Mouse (Mus musculus): ENCODE results near the gene Grhl1. TPM values are rescaled to one million over a fixed set of nuclear protein-coding genes. Genes with fewer than 3 reads are reported as not detected.
"Not testable (repeated sequence)": the region's sequence is repeated elsewhere in the genome, so short reads cannot be mapped to it uniquely, and the experiment has no call there.

The Grhl1 gene
- 9.4 and 11.0 TPM in 2 replicates for polyA plus RNA-seq (2011; ENCODE audit: insufficient read depth, insufficient read length, low read depth, missing spikeins)

GRCm38 (mm10) chr12:24571523-24572392 lies at the start of gene Grhl1:
Gene Grhl1 (plus strand): TSS chr12:24572283.
- TF ChIP-seq POLR2A (IDR thresholded peaks at IDR 0.05; ENCODE audit: insufficient read depth, low read length) (peak; percentile 17), CTCF (IDR thresholded peaks at IDR 0.05; ENCODE audit: low read depth, low read length) (no peak)
- H3K4me1 ChIP-seq (ENCODE audit: control insufficient read depth, insufficient read depth, low read length): peaks cover 3% of the 10 kb centered on the region
- peak within 1 kb of the TSS; percentile 91 for H3K4me3 ChIP-seq (ENCODE audit: low read depth, low read length)
- H3K27me3 ChIP-seq (ENCODE audit: control insufficient read depth, insufficient read depth, low read length, poor library complexity, severe bottlenecking): 0 out of 2 replicates have a peak, but pooled peaks cover 2% of the 10 kb centered on the region
- no peaks in the 10 kb centered on the region for H3K9me3 ChIP-seq (replicated peaks; ENCODE audit: control insufficient read depth, insufficient read depth, low read length, poor library complexity, severe bottlenecking)
- H3K9ac ChIP-seq (ENCODE audit: low read depth, poor library complexity, severe bottlenecking): peak within 1 kb of the TSS; percentile 95
- no peak within 1 kb of the TSS for H3K27ac ChIP-seq (ENCODE audit: insufficient read depth, low read length)
- no peaks in the 10 kb centered on the region for H3K36me3 ChIP-seq (ENCODE audit: control insufficient read depth, insufficient read depth, low read length, poor library complexity, severe bottlenecking)

DNA sequence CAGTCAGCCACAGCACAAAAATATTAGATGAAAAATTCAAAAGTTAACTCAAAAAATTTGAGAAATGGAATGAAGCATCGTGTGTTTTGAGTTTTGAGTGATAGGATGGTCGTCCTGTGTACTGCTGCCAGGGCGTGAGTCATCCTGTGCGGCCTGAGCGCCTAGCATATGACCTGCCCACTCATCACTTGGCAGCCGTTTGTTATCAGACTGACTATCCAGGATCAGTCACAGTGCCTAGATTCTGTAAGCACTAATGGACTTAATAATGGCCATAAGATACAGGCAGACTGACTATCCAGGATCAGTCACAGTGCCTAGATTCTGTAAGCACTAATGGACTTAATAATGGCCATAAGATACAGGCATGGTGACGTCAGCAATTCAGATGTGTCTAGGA lies 47.0 kb upstream of the Grhl1 start:
- H3K9ac ChIP-seq (ENCODE audit: low read depth, poor library complexity, severe bottlenecking); H3K9me3 ChIP-seq (replicated peaks; ENCODE audit: control insufficient read depth, insufficient read depth, low read length, poor library complexity, severe bottlenecking); H3K4me1 ChIP-seq (ENCODE audit: control insufficient read depth, insufficient read depth, low read length); H3K27ac ChIP-seq (ENCODE audit: insufficient read depth, low read length); H3K36me3 ChIP-seq (ENCODE audit: control insufficient read depth, insufficient read depth, low read length, poor library complexity, severe bottlenecking); H3K4me3 ChIP-seq (ENCODE audit: low read depth, low read length); H3K27me3 ChIP-seq (ENCODE audit: control insufficient read depth, insufficient read depth, low read length, poor library complexity, severe bottlenecking): not testable (repeated sequence)

DNA sequence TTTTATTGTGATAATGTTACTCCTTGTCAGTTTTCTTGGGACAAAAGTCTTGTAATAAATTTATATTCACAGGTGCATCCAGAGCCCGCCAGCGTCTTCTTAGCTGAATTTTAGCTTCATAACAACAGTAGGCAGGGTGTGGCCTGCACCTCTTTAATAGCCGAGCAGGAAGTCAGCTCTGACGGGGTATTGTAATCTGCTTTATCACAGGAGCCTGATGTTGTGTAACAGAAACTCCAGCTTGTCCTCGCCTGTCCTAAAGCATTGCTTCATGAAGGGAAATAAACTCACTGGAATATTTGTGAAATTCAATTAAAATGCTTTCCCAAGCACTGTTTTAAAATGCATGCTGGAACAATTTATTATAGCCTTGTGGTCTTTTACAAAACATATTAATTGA lies 35.7 kb upstream of the Grhl1 start:
- Histone ChIP-seq H3K4me1 (ENCODE audit: control insufficient read depth, insufficient read depth, low read length) (no peaks in the 10 kb centered on the region), H3K36me3 (ENCODE audit: control insufficient read depth, insufficient read depth, low read length, poor library complexity, severe bottlenecking) (no peaks in the 10 kb centered on the region)

DNA sequence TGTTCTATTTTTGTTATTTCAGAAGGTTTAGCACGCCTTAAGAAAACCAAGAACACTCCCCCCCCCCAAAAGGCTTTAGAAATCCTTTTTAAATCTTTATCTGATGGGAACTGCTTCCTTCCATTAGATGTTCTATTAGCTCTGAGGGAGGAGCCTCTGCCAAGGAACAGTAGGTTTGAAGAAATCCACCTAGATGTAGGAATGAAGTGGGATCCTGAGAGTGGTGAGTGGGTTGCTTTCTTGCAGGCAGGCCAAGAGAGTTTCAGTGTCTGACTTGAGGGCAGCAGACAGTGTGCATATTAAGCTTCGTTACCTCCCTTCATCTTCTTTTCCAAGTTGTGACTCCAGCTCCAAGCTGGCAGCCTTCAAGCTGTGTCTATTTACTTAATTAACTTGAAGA lies 34.9 kb upstream of the Grhl1 start:
- Histone ChIP-seq H3K27me3 (ENCODE audit: control insufficient read depth, insufficient read depth, low read length, poor library complexity, severe bottlenecking) (no peaks in the 10 kb centered on the region), H3K9ac (ENCODE audit: low read depth, poor library complexity, severe bottlenecking) (no peak overlapping the region), H3K4me1 (ENCODE audit: control insufficient read depth, insufficient read depth, low read length) (no peaks in the 10 kb centered on the region), H3K9me3 (replicated peaks; ENCODE audit: control insufficient read depth, insufficient read depth, low read length, poor library complexity, severe bottlenecking) (no peaks in the 10 kb centered on the region), H3K36me3 (ENCODE audit: control insufficient read depth, insufficient read depth, low read length, poor library complexity, severe bottlenecking) (no peaks in the 10 kb centered on the region), H3K27ac (ENCODE audit: insufficient read depth, low read length) (no peak overlapping the region), H3K4me3 (ENCODE audit: low read depth, low read length) (no peak overlapping the region)
- no peak for TF ChIP-seq EP300 (IDR thresholded peaks at IDR 0.05; ENCODE audit: insufficient read depth, low read depth, low read length)
- no peak for TF ChIP-seq CTCF (IDR thresholded peaks at IDR 0.05; ENCODE audit: low read depth, low read length)
- no peak for TF ChIP-seq POLR2A (IDR thresholded peaks at IDR 0.05; ENCODE audit: insufficient read depth, low read length)

More for the DNA sequence above, 35.7 kb upstream of the Grhl1 start:
- TF ChIP-seq POLR2A (IDR thresholded peaks at IDR 0.05; ENCODE audit: insufficient read depth, low read length) (no peak), EP300 (IDR thresholded peaks at IDR 0.05; ENCODE audit: insufficient read depth, low read depth, low read length) (no peak), CTCF (IDR thresholded peaks at IDR 0.05; ENCODE audit: low read depth, low read length) (no peak)
- no peak overlapping the region for H3K27ac ChIP-seq (ENCODE audit: insufficient read depth, low read length)
- H3K4me3 ChIP-seq (ENCODE audit: low read depth, low read length): no peak overlapping the region
- H3K9ac ChIP-seq (ENCODE audit: low read depth, poor library complexity, severe bottlenecking): no peak overlapping the region
- no peaks in the 10 kb centered on the region for H3K9me3 ChIP-seq (replicated peaks; ENCODE audit: control insufficient read depth, insufficient read depth, low read length, poor library complexity, severe bottlenecking)
- H3K27me3 ChIP-seq (ENCODE audit: control insufficient read depth, insufficient read depth, low read length, poor library complexity, severe bottlenecking): no peaks in the 10 kb centered on the region

DNA sequence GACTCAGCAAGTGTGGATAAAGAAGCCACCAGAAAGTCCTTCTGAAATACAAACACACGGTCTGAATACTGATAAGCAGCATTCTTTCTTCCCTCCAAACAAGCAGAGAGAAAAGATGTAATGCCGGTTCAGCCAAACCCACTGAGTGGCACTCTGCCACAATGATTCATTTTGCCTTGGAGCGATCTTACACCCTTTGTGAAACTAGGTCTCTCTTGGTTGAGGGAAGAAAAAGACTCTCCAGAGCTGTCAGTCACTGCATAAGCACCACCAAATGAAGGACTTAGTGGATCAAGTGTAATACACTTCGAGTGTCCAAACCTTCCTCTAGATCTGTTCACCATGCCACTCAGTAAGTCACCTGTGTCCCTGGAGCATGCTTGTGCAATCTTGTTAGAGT lies 34.1 kb upstream of the Grhl1 start:
- Histone ChIP-seq H3K9ac (ENCODE audit: low read depth, poor library complexity, severe bottlenecking) (no peak overlapping the region), H3K27ac (ENCODE audit: insufficient read depth, low read length) (no peak overlapping the region), H3K9me3 (replicated peaks; ENCODE audit: control insufficient read depth, insufficient read depth, low read length, poor library complexity, severe bottlenecking) (no peaks in the 10 kb centered on the region), H3K27me3 (ENCODE audit: control insufficient read depth, insufficient read depth, low read length, poor library complexity, severe bottlenecking) (no peaks in the 10 kb centered on the region), H3K36me3 (ENCODE audit: control insufficient read depth, insufficient read depth, low read length, poor library complexity, severe bottlenecking) (no peaks in the 10 kb centered on the region), H3K4me1 (ENCODE audit: control insufficient read depth, insufficient read depth, low read length) (no peaks in the 10 kb centered on the region), H3K4me3 (ENCODE audit: low read depth, low read length) (no peak overlapping the region)
- TF ChIP-seq CTCF (IDR thresholded peaks at IDR 0.05; ENCODE audit: low read depth, low read length): no peak
- no peak for TF ChIP-seq EP300 (IDR thresholded peaks at IDR 0.05; ENCODE audit: insufficient read depth, low read depth, low read length)
- TF ChIP-seq POLR2A (IDR thresholded peaks at IDR 0.05; ENCODE audit: insufficient read depth, low read length): no peak

DNA sequence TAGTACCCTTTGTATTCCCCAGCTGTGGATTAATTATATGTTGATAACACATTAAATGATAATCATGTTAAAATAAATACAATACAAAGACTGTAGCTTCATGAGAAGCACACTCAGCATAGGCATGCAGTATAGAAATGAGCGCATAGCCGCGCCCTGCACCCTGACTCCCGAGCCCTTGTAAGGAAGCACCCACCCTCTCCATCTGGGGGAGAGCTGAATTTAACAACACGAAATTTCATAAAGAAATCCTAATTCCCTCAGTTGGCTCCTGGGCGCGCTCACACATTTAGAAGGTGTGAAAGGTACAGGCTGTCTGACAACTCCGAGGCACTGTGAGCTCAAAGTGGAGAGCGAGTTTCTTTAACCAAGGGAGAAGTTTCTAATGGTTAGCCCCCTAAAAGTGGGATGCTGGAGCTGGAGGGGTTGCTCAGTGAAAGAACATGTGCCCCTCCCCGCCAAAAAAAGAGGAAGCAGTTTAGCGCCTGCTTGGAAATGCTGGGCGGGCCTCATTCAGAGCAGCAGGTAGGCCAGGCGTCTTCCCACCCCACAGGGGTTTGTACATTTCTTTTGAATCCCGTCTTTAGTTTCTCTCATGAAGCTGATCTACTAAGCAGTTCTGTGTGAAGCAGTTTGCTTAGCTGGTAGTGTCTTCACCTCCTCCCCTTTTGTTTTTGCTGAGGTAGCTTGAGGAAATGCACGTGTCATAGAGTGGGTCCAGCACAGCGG lies 30.5 kb upstream of the Grhl1 start:
- Histone ChIP-seq H3K27me3 (ENCODE audit: control insufficient read depth, insufficient read depth, low read length, poor library complexity, severe bottlenecking) (no peaks in the 10 kb centered on the region), H3K36me3 (ENCODE audit: control insufficient read depth, insufficient read depth, low read length, poor library complexity, severe bottlenecking) (no peaks in the 10 kb centered on the region), H3K9ac (ENCODE audit: low read depth, poor library complexity, severe bottlenecking) (no peak overlapping the region), H3K9me3 (replicated peaks; ENCODE audit: control insufficient read depth, insufficient read depth, low read length, poor library complexity, severe bottlenecking) (no peaks in the 10 kb centered on the region), H3K4me3 (ENCODE audit: low read depth, low read length) (no peak overlapping the region), H3K27ac (ENCODE audit: insufficient read depth, low read length) (no peak overlapping the region), H3K4me1 (ENCODE audit: control insufficient read depth, insufficient read depth, low read length) (no peaks in the 10 kb centered on the region)
- no peak for TF ChIP-seq CTCF (IDR thresholded peaks at IDR 0.05; ENCODE audit: low read depth, low read length)
- no peak for TF ChIP-seq EP300 (IDR thresholded peaks at IDR 0.05; ENCODE audit: insufficient read depth, low read depth, low read length)
- TF ChIP-seq POLR2A (IDR thresholded peaks at IDR 0.05; ENCODE audit: insufficient read depth, low read length): no peak
